In the genomic region with DNA sequence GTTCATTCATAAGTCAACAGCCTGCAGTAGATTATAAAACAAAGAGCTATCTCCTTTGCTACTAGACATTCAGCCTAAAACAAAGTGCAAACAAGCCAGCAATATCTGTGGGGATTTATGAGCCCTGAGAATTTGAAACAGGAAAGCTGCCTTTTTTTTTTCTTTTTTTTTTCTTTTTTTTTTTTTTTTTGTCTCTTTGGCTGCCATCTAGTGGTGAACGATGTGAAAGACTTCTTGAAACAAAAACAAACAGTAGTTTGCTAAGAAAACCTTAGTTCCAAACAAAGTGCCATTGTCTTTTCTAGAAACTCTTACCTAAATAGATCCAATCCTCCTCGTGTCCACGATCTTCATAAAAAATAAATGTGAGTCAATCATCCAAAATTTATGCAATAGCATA, we compare ENCODE assay signal across 18 mouse cellular contexts.
DNase-seq lines count a peak whose midpoint lies in the region; ATAC-seq and TF ChIP-seq lines count a peak whose summit lies in the region.
"Had no signal": no experiment of that assay in that cellular context is flagged by ENCODE, and none has a peak within 500 bp of the region (broad histone marks: within the 10 kb centered on the region; RNA-seq: fewer than 3 reads in every experiment).

No protein-coding gene starts in this region.

- TF ChIP-seq CTCF in heart, adult 2 months (IDR thresholded peaks at IDR 0.05), result peak; percentile 60
- 0 out of 2 replicates have a peak, but pooled peaks have one; percentile 15 for TF ChIP-seq CTCF in liver, postnatal 0 days (IDR thresholded peaks at IDR 0.05; ENCODE audit: low read depth)

- no peak overlapping the region for H3K4me2 ChIP-seq in liver, postnatal 0 days (ENCODE audit: low read depth, low read length)
- H3K4me2 ChIP-seq in liver, embryonic 11.5 days, result no peak overlapping the region
- H3K4me2 ChIP-seq: limb, embryonic 15.5 days; midbrain, embryonic 13.5 days had no signal

- no peak for DNase-seq in heart, adult 2 months
- no peak for DNase-seq in heart, postnatal 36 days
- no peak for DNase-seq in liver, postnatal 0 days
- no peak for DNase-seq in liver, embryonic 11.5 days (ENCODE audit: low spot score)
- DNase-seq in ES-E14 (ENCODE audit: low read depth, low spot score), result no peak
- DNase-seq in forelimb bud, embryonic 11.5 days (ENCODE audit: low read depth, low spot score), result peak; percentile 24
- no peak for DNase-seq in thymus, postnatal 10 days (ENCODE audit: low spot score in 2 of 2)
- DNase-seq in heart, adult 8-10 months (ENCODE audit: low spot score), result no peak
- DNase-seq: adrenal gland, postnatal 25 days; heart, adult 11 months; heart, postnatal 14 days; kidney, adult 18-20 months; kidney, postnatal 4 days; lung, postnatal 36 days; thymus, postnatal 25 days had no signal

- no peak overlapping the region for H3K9ac ChIP-seq in heart, adult 2 months (ENCODE audit: low read depth, low read length)
- no peak overlapping the region for H3K9ac ChIP-seq in liver, postnatal 0 days (replicated peaks)
- no peak overlapping the region for H3K9ac ChIP-seq in liver, embryonic 11.5 days (ENCODE audit: low read depth, low read length)
- H3K9ac ChIP-seq in ES-E14 (ENCODE audit: insufficient read depth, low read depth, low read length, poor library complexity, severe bottlenecking), result no peak overlapping the region
- H3K9ac ChIP-seq: limb, embryonic 15.5 days; midbrain, embryonic 13.5 days had no signal

- no peak overlapping the region for H3K27ac ChIP-seq in heart, adult 2 months
- no peak overlapping the region for H3K27ac ChIP-seq in liver, postnatal 0 days (ENCODE audit: low read depth)
- H3K27ac ChIP-seq in liver, embryonic 11.5 days (ENCODE audit: low read depth, low read length), result no peak overlapping the region
- no peak overlapping the region for H3K27ac ChIP-seq in ES-E14 (ENCODE audit: insufficient read depth, low read depth, low read length, poor library complexity, severe bottlenecking)
- H3K27ac ChIP-seq: limb, embryonic 15.5 days; midbrain, embryonic 13.5 days had no signal

- intact Hi-C loops in heart, adult 2 months (cut with DNase I), result no loop called here
- intact Hi-C loops in heart, postnatal 36 days (cut with DNase I), result loop anchor here (5.0 kb wide), 1 partner anchor 197 kb away; no protein-coding TSS in a partner anchor

- no peak for TF ChIP-seq POLR2A in heart, adult 2 months (IDR thresholded peaks at IDR 0.05; ENCODE audit: insufficient read depth, low read depth, low read length)

- H3K4me3 ChIP-seq in heart, adult 2 months, result no peak overlapping the region
- no peak overlapping the region for H3K4me3 ChIP-seq in liver, postnatal 0 days (ENCODE audit: low read depth, low read length)
- no peak overlapping the region for H3K4me3 ChIP-seq in liver, embryonic 11.5 days (ENCODE audit: low read depth, low read length)
- H3K4me3 ChIP-seq in ES-E14 (ENCODE audit: insufficient read depth in 1 of 2, low read depth in 1 of 2, low read length in 2 of 2, poor library complexity in 1 of 2, severe bottlenecking in 1 of 2), result no peak overlapping the region
- H3K4me3 ChIP-seq: erythroblast, embryonic 14.5 days; limb, embryonic 15.5 days; midbrain, embryonic 13.5 days had no signal

- H3K27me3 ChIP-seq in heart, adult 2 months (ENCODE audit: control insufficient read depth, insufficient read depth, low read length), result no peaks in the 10 kb centered on the region
- no peaks in the 10 kb centered on the region for H3K27me3 ChIP-seq in liver, postnatal 0 days (ENCODE audit: insufficient read depth, low read length)
- no peaks in the 10 kb centered on the region for H3K27me3 ChIP-seq in liver, embryonic 11.5 days (replicated peaks; ENCODE audit: control insufficient read depth, insufficient read depth, low read length)
- H3K27me3 ChIP-seq: limb, embryonic 15.5 days; midbrain, embryonic 13.5 days had no signal

- H3K79me2 ChIP-seq in heart, adult 2 months (replicated peaks; ENCODE audit: control insufficient read depth, insufficient read depth, low read length), result no peaks in the 10 kb centered on the region

- H3K9me3 ChIP-seq in liver, postnatal 0 days (ENCODE audit: low read length), result no peaks in the 10 kb centered on the region
- no peaks in the 10 kb centered on the region for H3K9me3 ChIP-seq in liver, embryonic 11.5 days (ENCODE audit: control insufficient read depth, low read length)
- no peaks in the 10 kb centered on the region for H3K9me3 ChIP-seq in ES-E14 (ENCODE audit: control insufficient read depth, insufficient read depth, low read depth, low read length)
- H3K9me3 ChIP-seq: limb, embryonic 15.5 days; midbrain, embryonic 13.5 days had no signal

- no peaks in the 10 kb centered on the region for H3K4me1 ChIP-seq in heart, adult 2 months (ENCODE audit: control insufficient read depth, insufficient read depth, low read length)
- no peaks in the 10 kb centered on the region for H3K4me1 ChIP-seq in liver, postnatal 0 days (ENCODE audit: insufficient read depth)
- H3K4me1 ChIP-seq in liver, embryonic 11.5 days (replicated peaks; ENCODE audit: control insufficient read depth, insufficient read depth, low read length), result no peaks in the 10 kb centered on the region
- H3K4me1 ChIP-seq in ES-E14 (ENCODE audit: control insufficient read depth in 2 of 2, insufficient read depth in 2 of 2, low read length in 2 of 2, poor library complexity in 1 of 2), result no peaks in the 10 kb centered on the region
- H3K4me1 ChIP-seq: midbrain, embryonic 13.5 days had no signal

- no peak for TF ChIP-seq EP300 in heart, adult 2 months (IDR thresholded peaks at IDR 0.05; ENCODE audit: insufficient read depth, low read depth, low read length)
- no peak for TF ChIP-seq EP300 in liver, postnatal 0 days (IDR thresholded peaks at IDR 0.05; ENCODE audit: low read depth)

- no peak for ATAC-seq in liver, postnatal 0 days
- ATAC-seq in liver, embryonic 11.5 days (replicated peaks; ENCODE audit: low FRiP score), result no peak
- ATAC-seq: midbrain, embryonic 13.5 days had no signal

- in situ Hi-C loops in ES-E14 (cut with MboI; ENCODE audit: low sequenced_read_pairs in 2 of 2, unreplicated experiment in 2 of 2), result loop anchor here in 1 of 2 experiments (25.0 kb wide), 1 partner anchor 192 kb away; no protein-coding TSS in a partner anchor

- 3% methylated on average over 3 of the region's 3 CpGs for WGBS in heart, adult 2 months
- WGBS in liver, postnatal 0 days (ENCODE audit: insufficient replicate concordance), result 8% methylated on average over 3 of the region's 3 CpGs
- 12% methylated on average over 3 of the region's 3 CpGs for WGBS in liver, embryonic 11.5 days

- H3K36me3 ChIP-seq in heart, adult 2 months (ENCODE audit: control insufficient read depth, insufficient read depth, low read length), result no peaks in the 10 kb centered on the region
- no peaks in the 10 kb centered on the region for H3K36me3 ChIP-seq in liver, postnatal 0 days (replicated peaks; ENCODE audit: insufficient read depth, low read length)
- H3K36me3 ChIP-seq in liver, embryonic 11.5 days (ENCODE audit: control insufficient read depth, insufficient read depth, low read length), result no peaks in the 10 kb centered on the region
- no peaks in the 10 kb centered on the region for H3K36me3 ChIP-seq in ES-E14 (ENCODE audit: control insufficient read depth, insufficient read depth, low read length, poor library complexity, severe bottlenecking)
- H3K36me3 ChIP-seq: limb, embryonic 15.5 days; midbrain, embryonic 13.5 days had no signal

TF ChIP-seq in ES-E14, 5 proteins besides CTCF, POLR2A, EP300 and RAD21:
- TF ChIP-seq ZC3H11A (IDR thresholded peaks at IDR 0.05; ENCODE audit: borderline replicate concordance, low read depth, low read length) (no peak), MAFK (IDR thresholded peaks at IDR 0.05; ENCODE audit: insufficient read depth, low read depth, low read length) (no peak), ZNF384 (IDR thresholded peaks at IDR 0.05; ENCODE audit: low read depth, low read length) (peak; percentile 98)
